Mouse (Mus musculus): Measurements from ENCODE around the gene Sdc3. TPM values are rescaled to one million over a fixed set of nuclear protein-coding genes. Genes with fewer than 3 reads are reported as not detected.

The Sdc3 gene
- polyA plus RNA-seq, 1 experiment from 2014 or later, result 18.6 TPM

GRCm38 (mm10) chr4:130804292-130804691 lies 12.0 kb downstream of the Sdc3 start:
- Histone ChIP-seq H3K4me3 (ENCODE audit: low read depth, low read length) (no peak overlapping the region), H3K27ac (replicated peaks; ENCODE audit: low read depth, low read length) (no peak overlapping the region), H3K27me3 (ENCODE audit: control insufficient read depth, insufficient read depth, low read length) (no peaks in the 10 kb centered on the region), H3K36me3 (ENCODE audit: control insufficient read depth, insufficient read depth, low read length) (no peaks in the 10 kb centered on the region; the same call in 1 of the 2 replicates), H3K4me2 (ENCODE audit: low read depth, severe bottlenecking) (no peak overlapping the region), H3K9me3 (ENCODE audit: control insufficient read depth, low read length) (no peaks in the 10 kb centered on the region), H3K9ac (ENCODE audit: low read length) (no peak overlapping the region), H3K4me1 (ENCODE audit: control insufficient read depth, insufficient read depth, low read length) (peaks cover 11% of the 10 kb centered on the region)
- WGBS, result 63% methylated on average over 2 of the region's 2 CpGs
- DNase-seq (ENCODE audit: low spot score) (no peak), ATAC-seq (ENCODE audit: insufficient number of reproducible peaks, low FRiP score, low TSS enrichment, low read depth) (no peak)

GRCm38 (mm10) chr4:130804771-130805361 lies 12.5 kb downstream of the Sdc3 start:
- ATAC-seq (ENCODE audit: insufficient number of reproducible peaks, low FRiP score, low TSS enrichment, low read depth) (no peak), DNase-seq (ENCODE audit: low spot score) (no peak)
- no peak overlapping the region for H3K9ac ChIP-seq (ENCODE audit: low read length)

GRCm38 (mm10) chr4:130805746-130806145 lies 13.4 kb downstream of the Sdc3 start:
- H3K9me3 ChIP-seq (ENCODE audit: control insufficient read depth, low read length), result no peaks in the 10 kb centered on the region
- no peak overlapping the region for H3K9ac ChIP-seq (ENCODE audit: low read length)
- WGBS, result 94% methylated on average over 7 of the region's 7 CpGs
- DNase-seq (ENCODE audit: low spot score) (no peak), ATAC-seq (ENCODE audit: insufficient number of reproducible peaks, low FRiP score, low TSS enrichment, low read depth) (no peak)
- H3K27me3 ChIP-seq (ENCODE audit: control insufficient read depth, insufficient read depth, low read length), result no peaks in the 10 kb centered on the region
- no peak overlapping the region for H3K4me2 ChIP-seq (ENCODE audit: low read depth, severe bottlenecking)
- H3K4me3 ChIP-seq (ENCODE audit: low read depth, low read length), result no peak overlapping the region
- H3K4me1 ChIP-seq (ENCODE audit: control insufficient read depth, insufficient read depth, low read length), result peaks cover 8% of the 10 kb centered on the region
- no peaks in the 10 kb centered on the region; the same call in 1 of the 2 replicates for H3K36me3 ChIP-seq (ENCODE audit: control insufficient read depth, insufficient read depth, low read length)
- H3K27ac ChIP-seq (replicated peaks; ENCODE audit: low read depth, low read length), result no peak overlapping the region

More at GRCm38 (mm10) chr4:130804771-130805361, 12.5 kb downstream of the Sdc3 start:
- Histone ChIP-seq H3K9me3 (ENCODE audit: control insufficient read depth, low read length) (no peaks in the 10 kb centered on the region), H3K27me3 (ENCODE audit: control insufficient read depth, insufficient read depth, low read length) (no peaks in the 10 kb centered on the region), H3K36me3 (ENCODE audit: control insufficient read depth, insufficient read depth, low read length) (no peaks in the 10 kb centered on the region; the same call in 1 of the 2 replicates), H3K27ac (replicated peaks; ENCODE audit: low read depth, low read length) (no peak overlapping the region), H3K4me1 (ENCODE audit: control insufficient read depth, insufficient read depth, low read length) (peaks cover 8% of the 10 kb centered on the region), H3K4me3 (ENCODE audit: low read depth, low read length) (no peak overlapping the region), H3K4me2 (ENCODE audit: low read depth, severe bottlenecking) (no peak overlapping the region)
- whole genome bisulfite sequencing, result 68% methylated on average over 7 of the region's 7 CpGs

- Histone ChIP-seq H3K4me3 (ENCODE audit: low read depth, low read length) (no peak overlapping the region), H3K9ac (ENCODE audit: low read length) (no peak overlapping the region), H3K36me3 (ENCODE audit: control insufficient read depth, insufficient read depth, low read length) (no peaks in the 10 kb centered on the region; the same call in 1 of the 2 replicates), H3K4me1 (ENCODE audit: control insufficient read depth, insufficient read depth, low read length) (peaks cover 10% of the 10 kb centered on the region), H3K27ac (replicated peaks; ENCODE audit: low read depth, low read length) (no peak overlapping the region), H3K4me2 (ENCODE audit: low read depth, severe bottlenecking) (no peak overlapping the region), H3K9me3 (ENCODE audit: control insufficient read depth, low read length) (no peaks in the 10 kb centered on the region), H3K27me3 (ENCODE audit: control insufficient read depth, insufficient read depth, low read length) (no peaks in the 10 kb centered on the region)
- ATAC-seq (ENCODE audit: insufficient number of reproducible peaks, low FRiP score, low TSS enrichment, low read depth), result no peak
- 93% methylated on average over 9 of the region's 9 CpGs for WGBS
- DNase-seq (ENCODE audit: low spot score), result no peak
Measured at GRCm38 (mm10) chr4:130806746-130807145, 14.4 kb downstream of the Sdc3 start.

- H3K9ac ChIP-seq (ENCODE audit: low read length), result no peak overlapping the region
- ATAC-seq (ENCODE audit: insufficient number of reproducible peaks, low FRiP score, low TSS enrichment, low read depth), result no peak
Measured at GRCm38 (mm10) chr4:130809784-130810183, 17.4 kb downstream of the Sdc3 start.

GRCm38 (mm10) chr4:130810845-130811244 lies 18.5 kb downstream of the Sdc3 start:
- Histone ChIP-seq H3K36me3 (ENCODE audit: control insufficient read depth, insufficient read depth, low read length) (no peaks in the 10 kb centered on the region; the same call in 1 of the 2 replicates), H3K27me3 (ENCODE audit: control insufficient read depth, insufficient read depth, low read length) (no peaks in the 10 kb centered on the region), H3K4me2 (ENCODE audit: low read depth, severe bottlenecking) (no peak overlapping the region), H3K9ac (ENCODE audit: low read length) (no peak overlapping the region), H3K9me3 (ENCODE audit: control insufficient read depth, low read length) (no peaks in the 10 kb centered on the region), H3K4me1 (ENCODE audit: control insufficient read depth, insufficient read depth, low read length) (peaks cover 5% of the 10 kb centered on the region; the same call in 1 of the 2 replicates), H3K27ac (replicated peaks; ENCODE audit: low read depth, low read length) (no peak overlapping the region), H3K4me3 (ENCODE audit: low read depth, low read length) (no peak overlapping the region)
- ATAC-seq (ENCODE audit: insufficient number of reproducible peaks, low FRiP score, low TSS enrichment, low read depth) (no peak), DNase-seq (ENCODE audit: low spot score) (no peak)
- whole genome bisulfite sequencing, result 53% methylated on average over 3 of the region's 3 CpGs

More at GRCm38 (mm10) chr4:130809784-130810183, 17.4 kb downstream of the Sdc3 start:
- Histone ChIP-seq H3K4me3 (ENCODE audit: low read depth, low read length) (no peak overlapping the region), H3K4me1 (ENCODE audit: control insufficient read depth, insufficient read depth, low read length) (peaks cover 8% of the 10 kb centered on the region; the same call in 1 of the 2 replicates), H3K9me3 (ENCODE audit: control insufficient read depth, low read length) (no peaks in the 10 kb centered on the region), H3K4me2 (ENCODE audit: low read depth, severe bottlenecking) (no peak overlapping the region), H3K27ac (replicated peaks; ENCODE audit: low read depth, low read length) (no peak overlapping the region), H3K27me3 (ENCODE audit: control insufficient read depth, insufficient read depth, low read length) (no peaks in the 10 kb centered on the region), H3K36me3 (ENCODE audit: control insufficient read depth, insufficient read depth, low read length) (no peaks in the 10 kb centered on the region; the same call in 1 of the 2 replicates)
- DNase-seq (ENCODE audit: low spot score), result no peak
- 78% methylated on average over 5 of the region's 5 CpGs for whole genome bisulfite sequencing

GRCm38 (mm10) chr4:130811385-130811784 lies 19.0 kb downstream of the Sdc3 start:
- WGBS, result 57% methylated on average over 7 of the region's 7 CpGs
- Histone ChIP-seq H3K4me3 (ENCODE audit: low read depth, low read length) (no peak overlapping the region), H3K27me3 (ENCODE audit: control insufficient read depth, insufficient read depth, low read length) (no peaks in the 10 kb centered on the region), H3K4me1 (ENCODE audit: control insufficient read depth, insufficient read depth, low read length) (peaks cover 5% of the 10 kb centered on the region; the same call in 1 of the 2 replicates), H3K4me2 (ENCODE audit: low read depth, severe bottlenecking) (no peak overlapping the region), H3K36me3 (ENCODE audit: control insufficient read depth, insufficient read depth, low read length) (no peaks in the 10 kb centered on the region), H3K9me3 (ENCODE audit: control insufficient read depth, low read length) (no peaks in the 10 kb centered on the region), H3K9ac (ENCODE audit: low read length) (no peak overlapping the region), H3K27ac (replicated peaks; ENCODE audit: low read depth, low read length) (no peak overlapping the region)
- DNase-seq (ENCODE audit: low spot score), result no peak
- ATAC-seq (ENCODE audit: insufficient number of reproducible peaks, low FRiP score, low TSS enrichment, low read depth), result no peak

GRCm38 (mm10) chr4:130813958-130814357 lies 21.6 kb downstream of the Sdc3 start:
- Histone ChIP-seq H3K4me2 (ENCODE audit: low read depth, severe bottlenecking) (no peak overlapping the region), H3K9me3 (ENCODE audit: control insufficient read depth, low read length) (no peaks in the 10 kb centered on the region), H3K27me3 (ENCODE audit: control insufficient read depth, insufficient read depth, low read length) (no peaks in the 10 kb centered on the region), H3K36me3 (ENCODE audit: control insufficient read depth, insufficient read depth, low read length) (no peaks in the 10 kb centered on the region), H3K4me3 (ENCODE audit: low read depth, low read length) (no peak overlapping the region), H3K9ac (ENCODE audit: low read length) (no peak overlapping the region), H3K27ac (replicated peaks; ENCODE audit: low read depth, low read length) (no peak overlapping the region), H3K4me1 (ENCODE audit: control insufficient read depth, insufficient read depth, low read length) (peaks cover 5% of the 10 kb centered on the region; the same call in 1 of the 2 replicates)
- no peak for DNase-seq (ENCODE audit: low spot score)
- ATAC-seq (ENCODE audit: insufficient number of reproducible peaks, low FRiP score, low TSS enrichment, low read depth), result no peak
- WGBS, result 46% methylated on average over 2 of the region's 2 CpGs
